Mouse (Mus musculus) Patski (cell line): Measurements from ENCODE around the gene Atp13a1. TPM values are rescaled to one million over a fixed set of nuclear protein-coding genes. Genes with fewer than 3 reads are reported as not detected.
A peak's percentile ranks its signal among the peaks of the same experiment; 100 is the strongest.

Experiments used
- ATAC-seq: fragments of 100-300 bp; one replicate; pipeline ENCODE4 v1.8.0; 2021
- CTCF ChIA-PET: fragments of 350-600 bp; sonication (Branson Sonifier 250); formaldehyde crosslinking; loops from one replicate; lab custom pipeline; 2022; ENCODE audit warnings: inconsistent platforms; lab: Charles Lee
- POLR2A ChIA-PET: fragments of 350-600 bp; sonication (Branson Sonifier 250); formaldehyde crosslinking; loops from one replicate; lab custom pipeline; 2022; ENCODE audit warnings: antibody characterized with exemption, inconsistent platforms; lab: Charles Lee
- DNase-seq: peaks from one replicate; pipeline ENCODE4 v3.0.0-alpha.2; 2011; ENCODE audit warnings: low read depth, low spot score
- H3K27me3 ChIP-seq: fragments of 371-371 bp; one replicate; pipeline ENCODE4 v1.5.1; 2021
- CTCF ChIP-seq: fragments of 100-300 bp; IDR thresholded peaks from one replicate; pipeline ENCODE4 v1.5.1; 2021
- in situ Hi-C: fragments of 300-500 bp; cut with MboI; formaldehyde crosslinking; loops from 3 replicates; pipeline ENCODE4 v1.11.1; 2018; ENCODE audit warnings: low pct_unique_long_range_greater_than_20kb, mixed read lengths
- polyA plus RNA-seq: library from polyadenylated mRNA; unstranded; gene quantifications from one replicate; pipeline ENCODE4 v1.2.3, GENCODE M21; 2021

Atp13a1 gene
- polyA plus RNA-seq, 1 experiment from 2014 or later, result 55.4 TPM

- ATAC-seq (no peak), DNase-seq (no peak)
- H3K27me3 ChIP-seq, result no peaks in the 10 kb centered on the region
- in situ Hi-C loops, result no loop called here
- ChIA-PET POLR2A (no interaction called here), CTCF (interaction anchor here (0.9 kb wide), 1 partner anchor 14 kb away, joined by 4 read pairs; no protein-coding TSS in a partner anchor)
- no peak for TF ChIP-seq CTCF
These were observed 15.8 kb upstream of the Atp13a1 start for GRCm38 (mm10) chr8:69775149-69775534.

- in situ Hi-C loops, result no loop called here
- ATAC-seq (no peak), DNase-seq (no peak)
- no peak for TF ChIP-seq CTCF
- ChIA-PET CTCF (no interaction called here), POLR2A (no interaction called here)
- no peaks in the 10 kb centered on the region for H3K27me3 ChIP-seq
These were observed 13.9 kb upstream of the Atp13a1 start for GRCm38 (mm10) chr8:69777111-69777510.

DNA sequence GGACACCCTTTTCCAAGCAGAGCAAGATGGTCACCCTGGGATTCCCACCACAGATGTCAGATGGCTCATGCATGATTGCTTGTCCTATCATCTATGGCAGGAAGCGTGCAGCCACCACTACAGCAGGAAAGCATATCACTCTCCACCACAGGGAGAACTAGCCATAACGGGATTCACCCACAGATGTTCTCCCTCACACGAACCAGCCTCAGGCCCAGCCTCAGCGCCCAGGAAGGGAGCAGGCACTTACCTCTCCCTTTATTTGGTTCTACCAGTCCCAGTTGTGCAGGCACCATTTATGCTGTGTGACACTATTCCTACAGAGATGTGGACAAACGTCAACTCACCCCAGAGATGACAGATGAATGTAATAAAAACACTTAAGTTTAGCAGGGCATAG, 1.9 kb upstream of the Atp13a1 start:
- ChIA-PET POLR2A (no interaction called here), CTCF (interaction anchor here (1.2 kb wide), 1 partner anchor 14 kb away, joined by 4 read pairs; the partner anchor contains the start of gene Gm20422)
- in situ Hi-C loops, result no loop called here
- no peaks in the 10 kb centered on the region for H3K27me3 ChIP-seq
- ATAC-seq (no peak), DNase-seq (no peak)
- TF ChIP-seq CTCF, result no peak

DNA sequence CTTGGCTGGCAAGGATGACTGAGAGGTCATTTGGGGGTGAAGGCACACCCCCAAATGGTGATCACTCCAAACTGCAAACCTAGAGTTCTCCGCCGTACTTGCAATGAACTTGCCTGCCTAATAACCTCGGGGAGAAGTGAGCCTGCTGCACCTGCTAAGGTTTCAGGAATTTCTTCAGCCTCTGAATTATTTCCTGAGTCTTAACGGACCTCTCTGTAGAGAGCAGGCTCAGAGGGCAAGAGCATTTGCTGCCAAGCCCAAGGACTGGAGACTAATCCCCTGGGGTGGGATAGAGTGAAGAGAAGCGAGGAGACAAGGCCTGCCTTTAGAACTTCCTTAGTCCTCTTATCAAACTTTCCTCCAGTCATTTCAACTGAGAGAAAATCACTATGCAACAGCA, 1.2 kb upstream of the Atp13a1 start:
- ChIA-PET CTCF (interaction anchor here (1.2 kb wide), 1 partner anchor 15 kb away, joined by 4 read pairs; the partner anchor contains the start of gene Gm20422), POLR2A (interaction anchor here (1.0 to 2.7 kb wide), 2 partner anchors 16 to 40 kb away, joined by 9 read pairs; partner anchors contain the start of gene Zfp963)
- DNase-seq (no peak), ATAC-seq (no peak)
- no peaks in the 10 kb centered on the region for H3K27me3 ChIP-seq
- in situ Hi-C loops, result loop anchor here (5.0 kb wide), 1 partner anchor 162 kb away; the partner anchor contains the start of gene Zfp868
- no peak for TF ChIP-seq CTCF

DNA sequence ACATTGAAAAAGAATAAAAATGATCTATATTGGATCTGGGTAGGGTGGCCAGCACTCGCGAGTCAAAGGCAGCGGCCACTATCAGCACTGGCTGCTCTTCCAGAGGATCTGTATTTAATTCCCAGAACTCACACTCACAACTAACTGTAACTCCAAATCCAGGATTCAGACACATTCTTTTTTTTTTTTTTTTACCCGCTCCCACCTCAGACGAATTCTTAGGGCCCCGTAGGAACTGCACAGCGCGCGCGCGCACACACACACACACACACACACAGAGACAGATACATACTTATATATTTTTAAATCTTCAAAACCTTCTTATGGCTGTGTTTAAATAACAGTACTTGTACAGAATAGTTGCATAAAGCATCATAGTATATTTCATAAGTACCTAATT, 599 bp upstream of the Atp13a1 start:
- POLR2A ChIA-PET, result interaction anchor here (0.5 to 2.7 kb wide), 5 partner anchors 10 to 41 kb away, joined by 3 to 9 read pairs (median 3); partner anchors contain the start of gene Zfp963
- DNase-seq (no peak), ATAC-seq (no peak)
- H3K27me3 ChIP-seq, result no peaks in the 10 kb centered on the region
- CTCF ChIA-PET, result no interaction called here
- in situ Hi-C loops, result loop anchor here (5.0 kb wide), 1 partner anchor 163 kb away; the partner anchor contains the start of gene Zfp868
- no peak for TF ChIP-seq CTCF

DNA sequence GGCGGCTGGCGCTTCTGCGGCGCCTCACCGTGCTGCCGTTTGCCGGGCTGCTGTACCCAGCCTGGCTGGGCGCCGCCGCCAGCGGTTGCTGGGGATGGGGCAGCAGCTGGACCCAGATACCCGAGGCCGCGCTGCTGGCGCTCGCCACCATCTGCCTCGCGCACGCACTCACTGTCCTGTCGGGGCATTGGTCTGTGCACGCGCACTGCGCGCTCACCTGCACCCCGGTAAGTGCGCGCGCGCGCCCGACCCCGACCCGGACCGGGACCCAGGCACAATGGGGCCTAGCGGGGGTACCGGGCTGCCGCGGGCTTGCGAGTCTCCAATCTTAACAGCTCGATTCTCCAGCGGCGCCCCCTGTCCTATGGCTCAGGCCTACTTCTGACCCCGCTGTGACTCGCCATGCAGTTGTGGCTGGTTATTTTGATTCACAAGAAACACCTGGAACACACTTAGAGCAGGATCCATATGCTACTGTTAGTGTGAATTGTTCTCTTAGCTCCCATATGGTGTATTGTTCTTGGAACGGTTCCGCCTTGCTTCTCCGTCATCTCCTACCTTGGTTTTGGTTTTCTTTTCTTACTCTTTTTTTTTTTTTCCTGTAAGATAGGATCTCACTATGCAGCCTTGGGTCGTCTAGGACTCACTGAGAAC, 579 bp downstream of the Atp13a1 start:
- ChIA-PET POLR2A (interaction anchor here (2.7 kb wide), 1 partner anchor 42 kb away, joined by 9 read pairs; the partner anchor contains the start of gene Zfp963), CTCF (interaction anchor here (0.9 kb wide), 1 partner anchor 15 kb away, joined by 3 read pairs; no protein-coding TSS in a partner anchor)
- ATAC-seq (peak; percentile 41), DNase-seq (no peak)
- no peak for TF ChIP-seq CTCF
- no peaks in the 10 kb centered on the region for H3K27me3 ChIP-seq
- in situ Hi-C loops, result loop anchor here (5.0 kb wide), 1 partner anchor 164 kb away; the partner anchor contains the start of gene Zfp868

- ATAC-seq (no peak), DNase-seq (no peak)
- in situ Hi-C loops, result loop anchor here (5.0 kb wide), 1 partner anchor 166 kb away; the partner anchor contains the start of gene Zfp868
- ChIA-PET CTCF (interaction anchor here (1.0 to 2.6 kb wide), 2 partner anchors 35 to 168 kb away, joined by 4 to 10 read pairs; partner anchors contain the start of gene Zfp868), POLR2A (interaction anchor here (0.8 kb wide), 1 partner anchor 15 kb away, joined by 4 read pairs; the partner anchor contains the start of gene Gmip)
- TF ChIP-seq CTCF, result no peak
- no peaks in the 10 kb centered on the region for H3K27me3 ChIP-seq
These were observed 2.7 kb downstream of the Atp13a1 start for GRCm38 (mm10) chr8:69793666-69794065.

DNA sequence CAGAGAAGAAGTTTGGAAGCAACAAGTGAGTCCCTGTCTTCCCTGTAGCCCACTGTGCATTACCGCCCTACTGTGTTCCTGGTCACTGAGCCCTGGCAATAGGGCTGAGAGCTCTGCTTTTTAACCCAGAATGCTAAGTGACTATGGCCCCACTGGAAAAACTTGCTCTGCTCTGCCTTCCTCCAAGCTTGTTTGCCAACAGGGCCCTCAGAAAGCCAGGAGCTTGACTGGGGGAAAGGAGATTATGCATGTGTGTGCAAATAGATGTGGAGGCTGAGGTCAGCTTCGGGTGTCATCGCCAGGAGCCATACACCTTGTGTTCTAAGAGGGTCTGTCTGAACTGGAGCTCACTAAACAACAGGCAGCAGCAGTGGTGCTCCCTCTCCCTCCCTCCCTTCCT, 3.1 kb downstream of the Atp13a1 start:
- TF ChIP-seq CTCF, result no peak
- CTCF ChIA-PET, result interaction anchor here (2.6 kb wide), 1 partner anchor 169 kb away, joined by 10 read pairs; the partner anchor contains the start of gene Zfp868
- POLR2A ChIA-PET, result interaction anchor here (0.8 kb wide), 1 partner anchor 14 kb away, joined by 4 read pairs; the partner anchor contains the start of gene Gmip
- in situ Hi-C loops, result loop anchor here (5.0 kb wide), 1 partner anchor 167 kb away; the partner anchor contains the start of gene Zfp868
- H3K27me3 ChIP-seq, result no peaks in the 10 kb centered on the region
- ATAC-seq (no peak), DNase-seq (no peak)

GRCm38 (mm10) chr8:69794901-69795300, 3.9 kb downstream of the Atp13a1 start:
- ATAC-seq (no peak), DNase-seq (no peak)
- no peaks in the 10 kb centered on the region for H3K27me3 ChIP-seq
- no peak for TF ChIP-seq CTCF
- CTCF ChIA-PET, result interaction anchor here (1.0 to 2.6 kb wide), 2 partner anchors 24 to 170 kb away, joined by 4 to 10 read pairs; partner anchors contain the start of gene Zfp868
- POLR2A ChIA-PET, result no interaction called here
- in situ Hi-C loops, result loop anchor here (5.0 kb wide), 1 partner anchor 168 kb away; the partner anchor contains the start of gene Zfp868

DNA sequence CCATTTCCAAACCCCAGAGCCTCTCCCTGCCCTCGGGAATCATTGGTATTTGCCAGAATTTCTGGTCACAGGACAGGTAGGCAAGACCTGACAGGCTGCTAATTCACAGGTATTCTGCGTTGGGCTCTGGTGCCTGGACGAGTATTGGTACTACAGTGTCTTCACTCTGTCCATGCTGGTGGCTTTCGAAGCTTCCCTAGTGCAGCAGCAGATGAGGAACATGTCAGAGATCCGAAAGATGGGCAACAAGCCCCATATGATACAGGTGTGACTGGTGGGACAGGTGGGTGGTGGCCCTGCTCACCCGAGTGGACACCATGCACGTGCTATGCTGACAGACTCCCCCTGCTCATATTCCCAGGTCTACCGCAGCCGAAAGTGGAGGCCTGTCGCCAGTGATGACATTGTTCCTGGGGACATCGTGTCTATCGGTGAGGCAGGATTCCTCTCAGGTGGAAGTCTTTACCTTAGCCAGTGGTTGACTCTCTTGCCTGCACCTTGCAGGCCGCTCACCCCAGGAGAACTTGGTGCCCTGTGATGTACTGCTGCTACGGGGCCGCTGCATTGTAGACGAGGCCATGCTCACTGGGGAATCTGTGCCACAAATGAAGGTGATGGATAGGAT, 5.9 kb downstream of the Atp13a1 start:
- ChIA-PET CTCF (interaction anchor here (1.3 to 1.5 kb wide), 3 partner anchors 16 to 172 kb away, joined by 3 to 5 read pairs (median 4); partner anchors contain the start of gene Zfp868), POLR2A (no interaction called here)
- DNase-seq (no peak), ATAC-seq (no peak)
- no peak for TF ChIP-seq CTCF
- no peaks in the 10 kb centered on the region for H3K27me3 ChIP-seq
- in situ Hi-C loops, result no loop called here
